ENCODE assay signal across 23 mouse cellular contexts in the genomic region with DNA sequence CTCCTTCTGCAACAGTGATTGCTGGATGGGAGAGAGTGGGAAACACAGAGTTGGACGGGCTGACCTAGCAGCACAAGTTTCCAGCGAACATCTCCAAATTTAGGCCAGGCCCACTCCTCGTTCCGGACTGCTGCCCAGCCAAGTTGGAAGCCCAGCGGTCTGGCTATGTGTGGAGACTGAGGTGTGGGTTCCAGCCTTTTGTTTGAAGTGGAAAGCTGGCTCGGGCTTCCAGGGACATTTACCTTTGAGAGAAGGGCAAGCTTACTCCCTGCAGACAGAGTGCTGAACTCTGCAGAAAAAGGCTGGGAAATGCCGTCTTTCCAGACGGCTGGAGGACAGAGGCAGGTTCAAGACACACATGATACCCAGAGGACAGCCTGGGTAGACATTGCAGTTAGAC. TPM values are rescaled to one million over a fixed set of nuclear protein-coding genes. Genes with fewer than 3 reads are reported as not detected.
DNase-seq lines count a peak whose midpoint lies in the region; ATAC-seq lines count a peak whose summit lies in the region.
"Had no signal": no experiment of that assay in that cellular context is flagged by ENCODE, and none has a peak within 500 bp of the region (broad histone marks: within the 10 kb centered on the region; RNA-seq: fewer than 3 reads in every experiment).

No protein-coding gene starts in this region.

- no peaks in the 10 kb centered on the region for H3K27me3 ChIP-seq in kidney, embryonic 14.5 days (ENCODE audit: control insufficient read depth, insufficient read depth, low read length)
- peaks cover 21% of the 10 kb centered on the region; the same call in 1 of the 2 replicates for H3K27me3 ChIP-seq in limb, embryonic 15.5 days

- ATAC-seq in kidney, embryonic 14.5 days (ENCODE audit: low FRiP score, low TSS enrichment) = no peak
- ATAC-seq in limb, embryonic 15.5 days (ENCODE audit: insufficient number of reproducible peaks, low FRiP score, low TSS enrichment, low read depth) = no peak
- ATAC-seq: activated CD4-positive, CD25-positive, alpha-beta regulatory T cell, adult 4 months; CD4-positive, CD25-positive, alpha-beta regulatory T cell, adult 4 months; forebrain, embryonic 13.5 days; forebrain, embryonic 16.5 days had no signal

- H3K27ac ChIP-seq in kidney, embryonic 14.5 days (ENCODE audit: low read depth, low read length) = no peak overlapping the region
- H3K27ac ChIP-seq in limb, embryonic 15.5 days = 0 out of 2 replicates have a peak overlapping the region, but pooled peaks have one; percentile 22
- H3K27ac ChIP-seq: forebrain, embryonic 10.5 days; forebrain, embryonic 13.5 days; hindbrain, embryonic 12.5 days; hindbrain, embryonic 15.5 days had no signal

- no peaks in the 10 kb centered on the region for H3K9me3 ChIP-seq in kidney, embryonic 14.5 days (ENCODE audit: control insufficient read depth, low read length)
- no peaks in the 10 kb centered on the region for H3K9me3 ChIP-seq in limb, embryonic 15.5 days
- H3K9me3 ChIP-seq: forebrain, embryonic 10.5 days; forebrain, embryonic 13.5 days; hindbrain, embryonic 12.5 days; hindbrain, embryonic 15.5 days had no signal

- no peaks in the 10 kb centered on the region for H3K36me3 ChIP-seq in kidney, embryonic 14.5 days (ENCODE audit: control insufficient read depth, insufficient read depth, low read length)
- peaks cover 7% of the 10 kb centered on the region; the same call in 1 of the 2 replicates for H3K36me3 ChIP-seq in limb, embryonic 15.5 days
- H3K36me3 ChIP-seq: forebrain, embryonic 10.5 days; hindbrain, embryonic 12.5 days had no signal

- H3K4me1 ChIP-seq in kidney, embryonic 14.5 days (ENCODE audit: control insufficient read depth, insufficient read depth, low read length) = peaks cover 4% of the 10 kb centered on the region; the same call in 1 of the 2 replicates
- H3K4me1 ChIP-seq in limb, embryonic 15.5 days = peaks cover 15% of the 10 kb centered on the region

- DNase-seq in gastrocnemius, postnatal 14 days = peak; percentile 40
- no peak for DNase-seq in gastrocnemius, postnatal 36 days
- DNase-seq in kidney, adult 9 months = peak; percentile 49
- DNase-seq in kidney, postnatal 4 days = no peak
- peak; percentile 34 to 55 for DNase-seq in kidney, postnatal 36 days
- DNase-seq in frontal cortex, postnatal 36 days (ENCODE audit: low spot score in 2 of 2) = no peak
- DNase-seq: adrenal gland, adult 8-10 months; adrenal gland, postnatal 36 days; cerebellum, adult 18-20 months; cerebellum, adult 9-10 months; cerebellum, postnatal 14 days; heart, adult 11 months had no signal

- intact Hi-C loops in gastrocnemius, postnatal 14 days (cut with DNase I; ENCODE audit: low total_unique reads) = no loop called here
- intact Hi-C loops in gastrocnemius, postnatal 36 days (cut with DNase I) = no loop called here

- no peak overlapping the region for H3K9ac ChIP-seq in kidney, embryonic 14.5 days (ENCODE audit: low read depth, low read length)
- no peak overlapping the region for H3K9ac ChIP-seq in limb, embryonic 15.5 days
- H3K9ac ChIP-seq: forebrain, embryonic 13.5 days; hindbrain, embryonic 12.5 days; hindbrain, embryonic 15.5 days had no signal

- 59% methylated on average over 8 of the region's 8 CpGs for WGBS in kidney, embryonic 14.5 days
- 67% methylated on average over 8 of the region's 8 CpGs for WGBS in limb, embryonic 15.5 days

- no peak overlapping the region for H3K4me3 ChIP-seq in kidney, embryonic 14.5 days (ENCODE audit: low read length)
- no peak overlapping the region for H3K4me3 ChIP-seq in limb, embryonic 15.5 days
- H3K4me3 ChIP-seq: forebrain, embryonic 10.5 days; forebrain, embryonic 13.5 days; hindbrain, embryonic 12.5 days; hindbrain, embryonic 15.5 days had no signal

- H3K4me2 ChIP-seq in kidney, embryonic 14.5 days (replicated peaks; ENCODE audit: low read depth, low read length) = no peak overlapping the region
- no peak overlapping the region for H3K4me2 ChIP-seq in limb, embryonic 15.5 days
- H3K4me2 ChIP-seq: forebrain, embryonic 13.5 days; heart, embryonic 11.5 days; hindbrain, embryonic 12.5 days; hindbrain, embryonic 15.5 days had no signal

RNA-seq across cellular contexts. Expression of gene Fgf18, which starts 27.6 kb away (rescaled TPM):
- total RNA-seq in gastrocnemius, postnatal 14 days (2021) = 1 to 10 TPM; 1.9 to 5.6 TPM
- total RNA-seq in gastrocnemius, postnatal 36 days (2021) = 1 to 10 TPM in 1 of 2 experiments, under 1 TPM in 1; 0.86 to 2.4 TPM
- 3.0 and 4.0 TPM in 2 replicates for polyA plus RNA-seq in kidney, embryonic 14.5 days (2014; fragmentation: Nextera tagmentation; extraction: Ambion mirVana)
- polyA plus RNA-seq in limb, embryonic 15.5 days (2015; fragmentation: Nextera tagmentation; extraction: Ambion mirVana) = 14.5 and 18.4 TPM in 2 replicates
- total RNA-seq: hematopoietic stem cell, adult 5-6 weeks had no signal
- polyA plus RNA-seq: activated CD4-positive, CD25-positive, alpha-beta regulatory T cell, adult 4 months; CD4-positive, CD25-positive, alpha-beta regulatory T cell, adult 4 months had no signal

RNA-seq across cellular contexts. Expression of gene Npm1, which starts 43.5 kb away (rescaled TPM):
- 100 to 1,000 TPM; 136 to 145 TPM for total RNA-seq in gastrocnemius, postnatal 14 days (2021)
- total RNA-seq in gastrocnemius, postnatal 36 days (2021) = 100 to 1,000 TPM in 1 of 2 experiments, 10 to 100 TPM in 1; 86.6 to 116 TPM
- polyA plus RNA-seq in kidney, embryonic 14.5 days (2014; fragmentation: Nextera tagmentation; extraction: Ambion mirVana) = 1,562 and 1,907 TPM in 2 replicates
- polyA plus RNA-seq in limb, embryonic 15.5 days (2015; fragmentation: Nextera tagmentation; extraction: Ambion mirVana) = 706 and 898 TPM in 2 replicates

Comparison
In these comparisons a context has a peak if more than half of its experiments do, and no peak if none do; other contexts are left out.
1. DNase-seq: peak in gastrocnemius, postnatal 14 days (single experiment), kidney, adult 9 months (single experiment) and kidney, postnatal 36 days (2 of 2); none in gastrocnemius, postnatal 36 days (0 of 2), kidney, postnatal 4 days (0 of 2) and frontal cortex, postnatal 36 days (0 of 2).